Mouse (Mus musculus) CH12.LX (cell line): Measurements from ENCODE around the gene Tmem269. TPM values are rescaled to one million over a fixed set of nuclear protein-coding genes. Genes with fewer than 3 reads are reported as not detected.

Experiments
- DNase-seq: peaks from one replicate; pipeline ENCODE4 v3.0.0-alpha.2; 2013; ENCODE audit errors: extremely low read depth
- H3K27ac ChIP-seq: 2 replicates; pipeline ENCODE4 v1.5.1; 2012; ENCODE audit warnings: low read depth, mild to moderate bottlenecking, control low read depth, moderate library complexity; ENCODE audit not compliant: insufficient read depth
- H3K27me3 ChIP-seq: replicated peaks from 2 replicates; pipeline ENCODE3; 2012; ENCODE audit warnings: inconsistent platforms
- H3K36me3 ChIP-seq, 2 experiments: replicated peaks in 1 of 2; 2 replicates each; pipeline versions ENCODE3 to v1.6.1; 2012; ENCODE audit warnings: inconsistent platforms in 1 of 2, low read length in 1 of 2, mild to moderate bottlenecking in 1 of 2, mixed read lengths in 1 of 2, moderate library complexity in 1 of 2; ENCODE audit not compliant: control insufficient read depth in 1 of 2, insufficient read depth in 1 of 2
- H3K4me1 ChIP-seq, 2 experiments: 2 replicates each; pipeline ENCODE4 v1.6.1; 2012; ENCODE audit warnings: inconsistent platforms in 1 of 2, moderate library complexity in 1 of 2; ENCODE audit not compliant: insufficient read depth in 2 of 2, control insufficient read depth in 1 of 2
- H3K4me2 ChIP-seq: 2 replicates; pipeline ENCODE4 v1.6.1; 2012; ENCODE audit warnings: low read depth, mild to moderate bottlenecking, control low read depth; ENCODE audit not compliant: poor library complexity, insufficient read depth, severe bottlenecking
- H3K4me3 ChIP-seq, 3 experiments: fragments of 150-350 bp in 1 of 3; sonication (generic) in 1 of 3; replicated peaks in 1 of 3; 2 replicates each; pipeline versions ENCODE3 to v1.5.1; 2011 to 2012; ENCODE audit warnings: low read depth in 2 of 3, low read length in 2 of 3, mild to moderate bottlenecking in 2 of 3, moderate library complexity in 2 of 3, control low read depth in 1 of 3, improper control_type of control experiment in 1 of 3, inconsistent platforms in 1 of 3, mixed read lengths in 1 of 3; ENCODE audit not compliant: poor library complexity in 1 of 3
- H3K79me2 ChIP-seq: replicated peaks from 2 replicates; pipeline ENCODE4 v1.6.1; 2012; ENCODE audit warnings: mild to moderate bottlenecking, moderate library complexity; ENCODE audit not compliant: control insufficient read depth, poor library complexity, insufficient read depth, severe bottlenecking; ENCODE audit errors: extremely low read depth
- H3K9ac ChIP-seq: 2 replicates; pipeline ENCODE4 v1.6.1; 2012; ENCODE audit warnings: low read depth, mild to moderate bottlenecking, control low read depth, moderate library complexity; ENCODE audit not compliant: insufficient read depth
- H3K9me3 ChIP-seq: replicated peaks from 2 replicates; pipeline ENCODE3; 2012; ENCODE audit warnings: low read length, inconsistent platforms, mixed read lengths
- CTCF ChIP-seq, 2 experiments: IDR thresholded peaks in 1 of 2; conservative IDR thresholded peaks in 1 of 2; 2 replicates each; pipeline ENCODE4 v1.5.1; 2011 to 2012; ENCODE audit warnings: low read depth in 2 of 2, low read length in 2 of 2, improper control_type of control experiment in 1 of 2, inconsistent platforms in 1 of 2, mild to moderate bottlenecking in 1 of 2, moderate library complexity in 1 of 2
- E2F4 ChIP-seq: IDR thresholded peaks from 2 replicates; pipeline ENCODE4 v1.6.1; 2011; ENCODE audit warnings: low read depth, low read length, improper control_type of control experiment; ENCODE audit not compliant: insufficient replicate concordance
- EP300 ChIP-seq: IDR thresholded peaks from 2 replicates; pipeline ENCODE4 v1.6.1; 2011; ENCODE audit warnings: low read length, improper control_type of control experiment
- GABPA ChIP-seq: IDR thresholded peaks from 2 replicates; pipeline ENCODE4 v1.6.1; 2012; ENCODE audit warnings: low read depth, low read length, improper control_type of control experiment, inconsistent platforms; ENCODE audit not compliant: insufficient replicate concordance
- HCFC1 ChIP-seq: IDR thresholded peaks from 2 replicates; pipeline ENCODE4 v1.6.1; 2012; ENCODE audit warnings: low read depth, mild to moderate bottlenecking, inconsistent platforms, low read length, improper control_type of control experiment
- IRF4 ChIP-seq: IDR thresholded peaks from 2 replicates; pipeline ENCODE4 v1.6.1; 2014; ENCODE audit warnings: low read depth, mild to moderate bottlenecking, inconsistent platforms, low read length, improper control_type of control experiment
- MEF2A ChIP-seq: IDR thresholded peaks from 2 replicates; pipeline ENCODE4 v1.6.1; 2014; ENCODE audit warnings: low read depth, mild to moderate bottlenecking, inconsistent platforms, low read length, improper control_type of control experiment, borderline replicate concordance
- MXI1 ChIP-seq: IDR thresholded peaks from 2 replicates; pipeline ENCODE4 v1.6.1; 2011; ENCODE audit warnings: mild to moderate bottlenecking, low read depth, low read length, improper control_type of control experiment
- MYC ChIP-seq: IDR thresholded peaks from 2 replicates; pipeline ENCODE4 v1.6.1; 2011; ENCODE audit warnings: low read depth, mild to moderate bottlenecking, improper control_type of control experiment, low read length
- NELFE ChIP-seq: IDR thresholded peaks from 2 replicates; pipeline ENCODE4 v1.6.1; 2011; ENCODE audit warnings: low read depth, low read length, improper control_type of control experiment
- NRF1 ChIP-seq: IDR thresholded peaks from 2 replicates; pipeline ENCODE4 v1.6.1; 2014; ENCODE audit warnings: low read depth, mild to moderate bottlenecking, inconsistent platforms, low read length, improper control_type of control experiment, moderate library complexity
- PAX5 ChIP-seq: IDR thresholded peaks from 2 replicates; pipeline ENCODE4 v1.6.1; 2012; ENCODE audit warnings: low read length, inconsistent platforms, mixed read lengths
- POLR2A ChIP-seq: IDR thresholded peaks from 2 replicates; pipeline ENCODE4 v1.6.1; 2011; ENCODE audit warnings: low read depth, mild to moderate bottlenecking, improper control_type of control experiment, low read length
- RAD21 ChIP-seq: IDR thresholded peaks from 2 replicates; pipeline ENCODE4 v1.6.1; 2011; ENCODE audit warnings: low read depth, mild to moderate bottlenecking, low read length, improper control_type of control experiment, moderate library complexity
- SMC3 ChIP-seq: IDR thresholded peaks from 2 replicates; pipeline ENCODE4 v1.6.1; 2011; ENCODE audit warnings: low read depth, low read length, improper control_type of control experiment
- TBP ChIP-seq: conservative IDR thresholded peaks from 2 replicates; pipeline ENCODE4 v1.6.1; 2011; ENCODE audit warnings: low read depth, low read length, improper control_type of control experiment
- UBTF ChIP-seq: IDR thresholded peaks from 2 replicates; pipeline ENCODE4 v1.6.1; 2012; ENCODE audit warnings: low read depth, mild to moderate bottlenecking, inconsistent platforms, low read length, improper control_type of control experiment, moderate library complexity
- USF1 ChIP-seq: IDR thresholded peaks from 2 replicates; pipeline ENCODE4 v1.6.1; 2014; ENCODE audit warnings: low read depth, mild to moderate bottlenecking, inconsistent platforms, low read length, improper control_type of control experiment
- USF2 ChIP-seq: conservative IDR thresholded peaks from 2 replicates; pipeline ENCODE4 v1.6.1; 2011; ENCODE audit warnings: low read depth, low read length, improper control_type of control experiment
- ZNF384 ChIP-seq: IDR thresholded peaks from 2 replicates; pipeline ENCODE4 v1.6.1; 2012; ENCODE audit warnings: low read depth, low read length, improper control_type of control experiment, inconsistent platforms
- dilution Hi-C: fragments of 300-500 bp; cut with MboI; formaldehyde crosslinking; loops from 2 replicates; pipeline ENCODE4 v1.14.3; 2020; ENCODE audit warnings: low sequenced_read_pairs; ENCODE audit not compliant: extremely low pct_unique_long_range_greater_than_20kb, extremely low pct_ligation_motif_present
- in situ Hi-C: fragments of 300-500 bp; cut with MboI; formaldehyde crosslinking; loops from 3 replicates; pipeline ENCODE4 v1.14.3; 2019; ENCODE audit warnings: low sequenced_read_pairs, low pct_ligation_motif_present, low pct_unique_long_range_greater_than_20kb, mixed read lengths
- polyA plus RNA-seq: library from polyadenylated mRNA; unstranded; fragments of >175 nt; gene quantifications from 2 replicates; pipeline ENCODE4 v1.2.1, GENCODE M21; 2012; ENCODE audit warnings: low read depth; ENCODE audit not compliant: insufficient read length
- total RNA-seq, 2 experiments: library from RNA; depleted of rRNA; stranded (reverse); fragments of 300-350 nt in 1 of 2; fragments of >200 nt in 1 of 2; gene quantifications; 2 replicates each; pipeline ENCODE4 v1.2.3; 2012 to 2014

Tmem269 gene
- total and polyA plus RNA-seq, 3 experiments, result 0.16 TPM; not detected in 2

DNA sequence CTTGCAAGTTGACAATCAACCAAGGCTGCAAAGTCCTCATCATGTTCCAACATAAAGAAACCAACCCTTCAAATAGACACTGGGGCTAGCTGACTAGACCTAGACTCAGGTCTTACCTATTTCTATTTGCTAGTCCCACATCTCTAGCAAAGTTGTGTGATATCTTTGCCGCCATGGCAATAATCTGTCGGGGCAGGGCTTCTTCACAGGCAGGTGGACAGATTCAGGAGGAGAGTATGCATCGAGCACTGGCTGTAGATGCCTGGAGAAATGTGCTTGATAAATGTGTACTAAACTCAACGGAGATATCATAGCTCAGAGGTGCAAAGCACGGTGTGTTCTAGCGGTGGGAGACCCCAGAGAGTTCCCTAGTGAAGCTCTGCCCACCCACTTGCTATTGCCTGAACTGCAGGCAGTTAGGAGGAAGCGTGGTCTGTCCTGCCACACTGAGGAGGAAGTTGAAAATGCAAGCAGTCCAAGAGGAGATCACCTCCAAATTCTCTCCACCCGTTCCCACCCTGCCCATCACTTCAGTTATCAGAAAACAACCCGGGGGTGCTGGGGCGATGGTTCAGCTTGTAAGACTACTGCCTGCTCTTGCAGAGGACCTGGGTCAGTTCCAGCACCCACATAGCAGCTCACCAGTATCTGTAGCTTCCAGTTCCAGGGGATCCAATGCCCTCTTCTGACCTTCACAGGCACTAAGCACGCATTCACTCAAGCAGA lies 29.8 kb downstream of the Tmem269 start:
- no peak overlapping the region for H3K27ac ChIP-seq
- no peaks in the 10 kb centered on the region for H3K79me2 ChIP-seq
- H3K4me2 ChIP-seq, result no peak overlapping the region
- H3K27me3 ChIP-seq, result peaks cover 23% of the 10 kb centered on the region
- H3K9me3 ChIP-seq, result no peaks in the 10 kb centered on the region
- DNase-seq, result no peak
- in situ Hi-C loops (no loop called here), dilution Hi-C loops (no loop called here)
- no peak overlapping the region for H3K9ac ChIP-seq
- H3K4me1 ChIP-seq, result peaks cover 0 to 5% of the 10 kb centered on the region in 2 experiments; a peak in 1 of 4 replicates
- TF ChIP-seq MXI1 (no peak), CTCF (conservative IDR thresholded peaks at IDR 0.05 in 1 of 2, IDR thresholded peaks at IDR 0.05 in 1 of 2; ENCODE audit: low read depth in 2 of 2, low read length in 2 of 2) (peak in 1 of 2 experiments; percentile 45; a peak in 2 of 4 replicates), EP300 (no peak), POLR2A (no peak), SMC3 (0 out of 2 replicates have a peak, but pooled peaks have one; percentile 22), RAD21 (peak; percentile 45)
- H3K4me3 ChIP-seq, result no peak overlapping the region
- H3K36me3 ChIP-seq, result no peaks in the 10 kb centered on the region

DNA sequence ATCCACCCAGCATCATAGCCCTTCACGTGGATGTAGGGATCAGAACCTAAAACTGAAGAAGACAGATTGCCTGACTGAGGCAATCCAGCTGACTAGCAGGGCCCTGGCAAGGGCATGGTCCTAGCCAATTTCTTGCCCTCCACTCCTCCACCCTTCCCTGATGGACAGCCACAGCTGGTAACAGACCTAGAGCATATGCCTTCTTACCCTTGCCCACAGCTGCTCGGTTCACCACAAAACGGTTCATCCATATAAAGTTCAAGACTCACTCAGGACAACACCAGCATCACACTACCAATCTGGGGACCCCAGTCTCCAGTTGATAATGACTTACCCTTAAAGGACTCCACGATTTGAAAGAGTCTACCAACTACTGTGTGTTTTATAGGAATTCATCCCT lies 32.2 kb downstream of the Tmem269 start:
- in situ Hi-C loops, result no loop called here
- peaks cover 30% of the 10 kb centered on the region for H3K27me3 ChIP-seq
- no peaks in the 10 kb centered on the region for H3K79me2 ChIP-seq
- H3K4me1 ChIP-seq, result peaks cover 7 to 18% of the 10 kb centered on the region in 2 experiments
- H3K4me3 ChIP-seq, result no peak overlapping the region
- no peak overlapping the region for H3K4me2 ChIP-seq
- no peaks in the 10 kb centered on the region for H3K36me3 ChIP-seq
- no peaks in the 10 kb centered on the region for H3K9me3 ChIP-seq
- no peak for DNase-seq
- no peak overlapping the region for H3K9ac ChIP-seq
- H3K27ac ChIP-seq, result no peak overlapping the region
- dilution Hi-C loops, result no loop called here
- no peak for TF ChIP-seq GABPA
- TF ChIP-seq MYC, result no peak
- TF ChIP-seq ZNF384, result no peak
- no peak for TF ChIP-seq IRF4
- no peak for TF ChIP-seq E2F4
- TF ChIP-seq HCFC1, result no peak
- TF ChIP-seq MEF2A, result no peak
- no peak for TF ChIP-seq UBTF
- no peak for TF ChIP-seq EP300
- no peak for TF ChIP-seq TBP
- no peak for TF ChIP-seq NRF1
- TF ChIP-seq SMC3, result no peak
- no peak for TF ChIP-seq USF2
- no peak for TF ChIP-seq USF1
- no peak for TF ChIP-seq NELFE
- no peak for TF ChIP-seq CTCF (conservative IDR thresholded peaks at IDR 0.05 in 1 of 2, IDR thresholded peaks at IDR 0.05 in 1 of 2; ENCODE audit: low read depth in 2 of 2, low read length in 2 of 2)
- no peak for TF ChIP-seq PAX5
